Mouse (Mus musculus): ENCODE data around the gene Map3k11.

The Map3k11 gene

GRCm38 (mm10) chr19:5740320-5741317 is 52.1 kb downstream of the Map3k11 start, which contains the start of gene Ltbp3:
Gene Ltbp3, plus strand, starts transcription at chr19:5740904.
- no peak for DNase-seq

DNA sequence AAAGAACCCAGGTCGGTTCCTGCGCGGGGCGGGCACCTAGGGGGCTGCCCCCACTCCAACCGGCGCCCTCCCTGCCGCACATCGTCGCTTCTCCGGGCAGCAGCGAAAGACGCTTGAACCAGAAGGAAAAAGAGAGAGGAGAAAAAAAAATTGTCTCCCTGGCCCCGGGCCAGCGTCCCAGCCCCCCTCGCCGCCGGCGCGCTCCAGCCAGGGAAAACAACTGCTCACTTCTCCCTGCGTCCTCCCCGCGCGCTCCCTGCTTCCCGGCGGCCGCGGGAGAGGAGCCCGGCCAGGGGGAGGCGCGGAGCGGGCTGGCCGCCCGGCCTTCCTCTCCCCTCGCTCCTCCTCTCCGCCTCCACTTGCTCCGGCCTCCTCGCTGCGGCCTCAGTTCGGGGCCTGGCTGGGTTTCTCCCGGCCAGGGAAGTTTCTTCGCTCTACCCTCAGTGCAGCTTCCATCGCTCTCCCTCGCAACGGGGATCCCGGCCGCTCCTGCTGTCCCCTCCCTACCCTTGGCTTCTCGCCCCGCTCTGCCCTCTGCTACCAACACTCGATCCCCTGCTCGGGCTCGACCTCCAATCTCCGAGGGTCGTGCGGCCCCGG is 53.2 kb downstream of the Map3k11 start:
- DNase-seq = peak; percentile 72

DNA sequence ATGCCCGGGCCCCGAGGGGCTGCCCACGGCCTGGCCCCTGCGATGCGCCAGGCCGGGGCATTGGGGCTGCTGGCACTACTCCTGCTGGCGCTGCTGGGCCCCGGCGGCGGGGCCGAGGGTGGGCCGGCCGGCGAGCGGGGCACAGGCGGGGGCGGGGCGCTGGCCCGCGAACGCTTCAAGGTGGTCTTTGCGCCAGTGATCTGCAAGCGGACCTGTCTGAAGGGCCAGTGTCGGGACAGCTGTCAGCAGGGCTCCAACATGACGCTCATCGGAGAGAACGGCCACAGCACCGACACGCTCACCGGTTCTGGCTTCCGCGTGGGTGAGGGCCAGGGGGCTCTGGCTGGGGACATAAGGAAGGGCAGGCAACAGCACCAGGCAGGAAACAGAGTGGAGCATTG is 53.7 kb downstream of the Map3k11 start:
- DNase-seq = no peak

DNA sequence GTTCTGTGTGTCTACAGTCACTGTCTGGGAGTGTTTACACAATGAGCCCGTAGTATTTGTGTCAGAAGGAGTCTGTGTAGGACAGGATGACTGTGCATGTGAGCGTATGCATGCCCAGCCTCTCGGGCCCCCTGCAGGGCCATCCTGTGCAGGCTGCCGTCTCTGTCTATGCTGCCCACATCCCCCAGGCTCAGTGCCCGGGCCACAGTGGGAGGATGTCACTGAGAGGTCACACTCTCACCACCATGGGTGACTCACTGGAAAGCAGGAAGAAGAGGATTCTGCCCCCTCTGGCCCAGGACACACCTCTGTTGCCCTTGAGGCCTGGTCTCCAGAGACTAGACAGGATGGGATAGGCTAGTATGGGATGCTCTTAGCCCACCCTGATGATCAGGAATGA is 55.0 kb downstream of the Map3k11 start:
- no peak for DNase-seq

DNA sequence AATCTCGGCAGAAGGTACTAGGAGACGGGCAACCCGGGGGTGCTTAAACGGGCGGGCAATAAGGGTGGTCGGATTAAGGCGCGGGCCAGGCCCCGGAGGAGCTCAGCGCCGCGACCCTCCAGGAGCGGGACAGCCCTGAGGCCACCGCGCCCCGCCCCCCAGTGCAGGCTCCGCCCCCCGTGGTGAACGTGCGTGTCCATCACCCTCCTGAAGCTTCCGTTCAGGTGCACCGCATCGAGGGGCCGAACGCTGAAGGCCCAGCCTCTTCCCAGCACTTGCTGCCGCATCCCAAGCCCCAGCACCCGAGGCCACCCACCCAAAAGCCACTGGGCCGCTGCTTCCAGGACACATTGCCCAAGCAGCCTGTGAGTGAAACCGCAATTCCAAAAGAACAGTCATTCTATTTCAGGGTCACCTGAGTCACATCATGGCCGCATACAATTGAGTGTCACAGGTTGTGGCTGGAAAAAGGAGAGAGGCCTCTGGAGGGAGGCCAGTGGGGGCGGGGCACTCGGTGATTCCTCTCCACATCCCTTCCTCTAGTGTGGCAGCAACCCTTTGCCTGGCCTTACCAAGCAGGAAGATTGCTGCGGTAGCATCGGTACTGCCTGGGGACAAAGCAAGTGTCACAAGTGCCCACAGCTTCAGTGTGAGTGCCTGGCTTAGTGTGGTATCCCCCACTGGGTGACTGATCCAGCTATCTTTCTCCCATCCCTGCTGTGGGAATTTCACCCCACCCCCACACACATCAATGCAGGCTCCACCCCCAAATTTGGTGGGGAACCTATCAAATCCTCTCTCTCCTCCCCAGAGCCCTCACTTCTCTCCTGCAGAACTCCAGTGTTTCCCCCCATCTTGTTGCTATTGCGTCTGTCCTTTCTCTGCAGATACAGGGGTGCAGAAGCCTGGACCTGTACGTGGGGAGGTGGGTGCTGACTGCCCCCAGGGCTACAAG is 57.5 kb downstream of the Map3k11 start:
- no peak for DNase-seq

DNA sequence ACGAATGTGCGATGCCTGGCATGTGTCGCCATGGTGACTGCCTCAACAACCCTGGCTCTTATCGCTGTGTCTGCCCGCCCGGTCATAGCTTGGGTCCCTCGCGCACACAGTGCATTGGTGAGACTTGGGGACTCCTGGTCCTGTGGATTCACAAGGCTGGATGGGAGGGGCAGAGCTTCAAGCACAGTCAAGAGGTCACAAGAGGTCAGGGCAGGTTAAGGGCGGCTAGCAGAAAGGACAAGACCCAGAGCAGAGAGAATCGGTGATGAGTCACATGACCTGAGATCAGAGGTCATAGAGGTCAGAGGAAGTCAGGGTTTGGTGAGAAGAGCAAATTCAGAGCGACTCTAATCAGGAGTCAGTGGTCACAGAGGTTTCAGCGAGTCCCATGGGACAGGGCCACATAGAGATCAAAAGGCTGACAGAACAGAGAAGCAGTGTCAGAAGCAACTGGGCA is 58.4 kb downstream of the Map3k11 start:
- no peak for DNase-seq

DNA sequence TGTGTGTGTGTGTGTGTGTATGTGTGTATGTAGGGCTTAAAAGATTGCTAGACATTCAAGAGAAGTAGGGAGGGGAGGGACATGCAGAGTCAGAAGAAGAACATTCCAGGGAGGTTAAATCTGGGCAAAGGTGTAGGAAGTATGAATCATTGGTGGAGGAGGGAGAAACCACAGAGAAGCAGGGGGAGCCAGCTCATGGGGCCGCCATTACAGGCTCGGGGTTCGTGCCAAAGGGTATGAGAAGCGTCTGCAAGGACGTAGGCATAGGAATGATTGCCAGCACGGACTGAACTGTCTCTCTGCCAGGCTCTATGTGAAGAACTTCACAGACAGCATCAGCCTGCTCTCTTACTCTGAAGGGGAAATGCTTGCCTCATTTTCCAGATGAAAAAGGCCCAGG is 60.9 kb downstream of the Map3k11 start:
- peak; percentile 11 for DNase-seq

DNA sequence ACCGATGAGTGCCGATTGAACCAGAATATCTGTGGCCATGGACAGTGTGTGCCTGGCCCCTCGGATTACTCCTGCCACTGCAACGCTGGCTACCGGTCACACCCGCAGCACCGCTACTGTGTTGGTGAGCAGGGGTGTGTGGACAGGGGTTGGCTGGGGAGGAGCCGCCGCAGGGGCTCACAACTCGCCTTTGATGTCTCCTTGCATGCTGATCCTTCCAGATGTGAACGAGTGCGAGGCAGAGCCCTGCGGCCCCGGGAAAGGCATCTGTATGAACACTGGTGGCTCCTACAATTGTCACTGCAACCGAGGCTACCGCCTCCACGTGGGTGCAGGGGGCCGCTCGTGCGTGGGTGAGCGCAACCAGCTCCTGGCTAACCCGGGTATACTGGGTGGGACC is 62.4 kb downstream of the Map3k11 start:
- DNase-seq = no peak

- DNase-seq = no peak
Measured at GRCm38 (mm10) chr19:5751742-5752141, 63.2 kb downstream of the Map3k11 start.

Measured in right cerebral cortex, postnatal 14 days (tissue).